Mouse (Mus musculus) retina, adult 2 months (tissue): ENCODE data around the gene Kif5a.

Source experiments
- DNase-seq: peaks from one replicate; pipeline ENCODE4 v3.0.0-alpha.2; 2012; ENCODE audit warnings: low read depth, low spot score

Gene Kif5a

GRCm38 (mm10) chr10:127289573-127290191 is 26.5 kb upstream of the Kif5a start:
- DNase-seq: peak; percentile 46

DNA sequence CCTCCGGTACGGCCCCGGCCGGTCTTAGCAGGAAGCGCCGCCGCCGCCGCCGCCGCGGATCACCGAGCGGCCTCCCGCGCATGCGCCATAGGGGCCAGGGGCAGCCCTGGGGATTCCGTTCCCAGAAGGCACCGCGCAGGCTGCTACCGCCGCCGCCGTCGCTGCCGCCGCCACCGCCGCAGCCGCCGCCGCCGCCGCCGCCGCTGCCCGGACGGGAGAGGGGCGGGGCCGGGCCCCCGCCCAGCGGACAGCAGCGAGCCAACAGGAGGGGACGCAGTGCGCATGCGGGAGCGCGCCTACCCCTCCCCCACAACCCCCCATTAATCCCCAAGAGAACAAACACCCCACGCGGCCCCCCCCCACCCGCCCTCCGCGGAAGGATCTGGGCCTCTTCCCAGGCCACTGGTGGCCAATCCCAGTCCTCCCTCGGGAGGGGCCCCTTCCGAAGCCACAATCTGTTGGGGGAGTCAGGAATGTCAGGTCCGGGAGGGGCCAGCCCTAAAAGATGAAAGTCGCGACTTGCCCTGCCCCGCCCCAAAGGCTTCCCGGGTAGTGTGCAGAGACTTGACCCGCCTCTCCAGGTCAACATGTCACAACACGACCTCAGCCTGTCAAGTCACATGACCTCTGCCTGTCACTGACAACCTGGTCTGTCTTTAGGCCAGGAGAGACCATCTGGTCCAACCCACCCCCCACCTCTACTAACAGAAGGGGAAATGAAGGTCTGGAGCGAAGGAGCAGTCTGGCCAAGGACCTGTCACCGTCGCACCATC is 25.8 kb upstream of the Kif5a start, which contains the start of gene Mbd6:
Mbd6 (minus strand) TSS at position 219 of the 773 bp plus-strand sequence.
- peak; percentile 89 for DNase-seq

DNA sequence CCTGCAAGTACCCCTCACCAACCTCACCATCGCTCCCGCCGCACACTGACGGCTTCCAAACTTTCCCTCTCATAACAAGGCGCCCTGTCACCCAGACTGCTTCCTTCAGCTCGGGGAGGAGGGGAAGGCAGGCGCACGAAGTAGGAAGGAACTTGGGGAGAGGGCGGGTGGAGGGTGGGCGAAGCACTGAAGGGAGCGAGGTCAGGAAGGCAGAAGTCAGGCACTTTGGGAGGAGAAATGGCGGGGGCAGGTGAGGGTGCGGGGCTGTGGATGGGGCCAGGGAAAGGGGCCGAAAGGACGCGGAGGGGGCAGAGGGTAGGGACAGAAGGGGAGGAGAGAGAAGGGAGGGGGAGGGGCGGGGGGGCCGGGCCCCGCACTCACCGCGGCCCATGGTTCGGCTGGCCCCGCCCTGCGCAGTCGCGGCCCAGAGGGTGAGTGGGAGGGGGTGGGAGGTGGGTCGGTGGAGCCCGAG is 25.2 kb upstream of the Kif5a start:
- DNase-seq: no peak

- DNase-seq: no peak
Observed at GRCm38 (mm10) chr10:127287936-127288293, 24.8 kb upstream of the Kif5a start.

- no peak for DNase-seq
Observed at GRCm38 (mm10) chr10:127287271-127287935, 24.3 kb upstream of the Kif5a start.

DNA sequence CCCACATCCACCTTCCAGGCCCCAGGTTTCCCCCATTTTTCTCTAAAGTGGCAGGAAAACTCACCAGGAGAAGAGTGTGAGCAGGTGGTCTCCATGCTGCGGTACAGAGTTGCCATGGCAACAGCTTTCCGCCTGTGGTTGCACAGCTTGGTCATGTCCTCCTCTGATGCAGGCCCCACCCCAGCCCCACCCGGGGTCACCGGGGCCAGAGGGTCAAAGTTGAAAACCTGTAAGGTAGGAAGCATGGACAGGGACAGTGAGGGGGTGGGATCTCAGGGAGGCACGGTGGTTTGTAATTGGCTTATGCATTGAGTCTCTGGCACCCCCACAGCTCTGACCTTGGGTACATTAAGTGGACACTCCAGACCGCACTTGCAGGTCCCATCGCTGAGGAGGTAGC is 23.6 kb upstream of the Kif5a start:
- DNase-seq: no peak

DNA sequence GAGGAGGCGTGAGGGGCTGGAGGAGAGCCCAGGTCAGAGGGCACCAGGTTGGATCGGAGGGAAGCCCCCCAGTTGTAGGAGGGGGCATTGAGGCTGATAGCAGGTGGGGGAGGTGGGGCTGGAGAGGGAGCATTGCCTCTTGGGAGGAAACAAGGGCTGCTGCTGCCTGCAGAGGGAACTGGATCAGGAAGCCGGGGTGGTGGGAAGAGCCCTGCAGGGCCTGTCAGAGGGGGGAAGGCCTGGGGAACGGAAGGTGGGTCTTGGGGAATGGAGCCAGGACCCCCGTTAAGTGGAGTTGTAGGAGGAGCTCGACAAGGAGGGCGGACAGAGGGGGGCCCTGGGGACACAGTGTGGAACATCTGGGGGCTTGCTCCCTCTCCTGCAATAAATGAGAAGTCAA is 23.0 kb upstream of the Kif5a start:
- DNase-seq: no peak

DNA sequence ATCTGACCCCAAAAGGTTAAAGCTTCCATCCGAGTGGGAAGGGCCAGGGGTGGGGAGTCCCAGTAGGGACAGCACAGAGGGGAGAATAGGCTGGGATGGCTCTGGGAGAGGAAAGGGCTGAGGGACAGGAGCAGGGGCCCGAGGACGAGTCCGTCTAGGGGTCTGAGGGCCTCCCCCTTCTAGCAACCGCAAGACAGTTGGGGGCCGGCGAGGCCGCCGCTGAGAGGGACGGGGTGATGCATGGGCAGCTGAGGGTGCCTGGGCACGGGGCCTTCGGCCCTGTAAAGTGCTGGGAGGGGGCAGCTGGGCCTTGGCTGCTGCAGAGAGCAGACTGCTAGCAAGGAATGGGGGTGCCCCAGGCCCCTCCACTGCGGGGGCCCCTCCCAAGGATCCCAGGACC is 22.5 kb upstream of the Kif5a start:
- no peak for DNase-seq

DNA sequence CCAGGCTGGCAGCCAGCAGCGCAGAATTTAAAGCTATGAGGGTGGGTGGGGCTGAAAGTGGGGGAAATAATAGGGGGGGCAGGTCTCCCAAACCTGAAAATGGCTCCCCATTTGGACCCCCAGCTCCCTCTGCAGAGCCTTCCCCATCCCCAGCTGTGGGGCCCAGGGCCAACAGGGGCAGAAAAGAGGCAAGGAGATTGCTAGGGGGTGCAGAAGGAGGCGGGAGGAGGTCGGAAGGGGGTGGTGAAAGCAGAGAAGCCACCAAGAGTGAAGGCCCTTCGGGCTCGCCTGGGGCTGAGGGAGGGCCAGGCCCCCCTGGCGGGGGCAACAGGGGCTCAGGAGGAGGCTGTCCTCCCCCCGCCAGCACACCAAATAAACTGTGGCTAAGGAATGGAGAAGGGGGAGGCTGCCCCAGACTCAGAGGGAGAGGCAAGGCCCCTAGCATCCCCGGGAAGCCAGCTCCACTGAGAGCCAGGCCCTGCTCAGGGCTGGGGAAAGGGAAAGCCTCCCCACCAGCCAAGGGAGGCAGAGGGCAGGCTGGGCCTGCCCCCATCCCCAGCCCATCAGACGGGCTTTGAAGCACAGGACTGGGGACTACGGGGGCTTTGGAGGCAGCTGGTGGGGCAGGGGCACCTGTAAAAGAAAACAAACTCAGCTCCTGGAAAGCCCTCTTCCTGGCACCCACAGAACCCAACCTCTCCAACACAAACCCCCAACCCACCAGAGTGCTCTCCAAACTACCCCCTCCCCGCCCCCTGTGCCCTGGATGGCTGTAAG is 21.8 kb upstream of the Kif5a start:
- no peak for DNase-seq

- no peak for DNase-seq
Observed at GRCm38 (mm10) chr10:127284105-127284622, 21.0 kb upstream of the Kif5a start.

DNA sequence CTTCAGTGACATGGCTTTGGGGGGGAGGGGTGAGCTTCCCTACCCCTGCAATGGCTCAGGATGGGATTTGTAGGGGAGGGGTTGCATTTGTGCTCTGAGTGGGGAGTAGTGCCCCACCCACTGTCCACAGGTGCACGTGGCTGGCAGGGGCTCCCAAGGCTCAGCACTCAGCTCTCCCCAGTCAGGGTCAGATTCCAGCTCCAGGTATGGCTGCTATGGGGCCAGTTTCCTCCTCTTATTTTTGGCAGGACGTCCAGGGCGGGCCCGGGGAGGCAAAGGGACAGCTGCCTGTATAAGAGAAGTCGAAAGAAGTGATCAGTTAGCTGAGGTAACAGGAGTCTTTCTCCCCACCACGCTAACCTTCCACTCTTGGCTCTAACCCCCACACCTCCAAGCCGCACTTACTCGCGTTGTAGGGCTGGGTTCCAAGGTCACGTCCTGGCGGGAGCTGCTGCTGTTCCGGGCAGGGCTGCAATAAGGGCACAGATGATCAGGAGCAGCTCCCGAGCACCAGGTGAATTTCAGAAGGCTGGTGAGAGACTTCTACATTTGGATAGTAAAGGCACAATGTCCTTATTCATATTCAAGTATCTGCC is 19.6 kb upstream of the Kif5a start:
- no peak for DNase-seq

GRCm38 (mm10) chr10:127281316-127281715 is 18.2 kb upstream of the Kif5a start:
- DNase-seq: no peak

DNA sequence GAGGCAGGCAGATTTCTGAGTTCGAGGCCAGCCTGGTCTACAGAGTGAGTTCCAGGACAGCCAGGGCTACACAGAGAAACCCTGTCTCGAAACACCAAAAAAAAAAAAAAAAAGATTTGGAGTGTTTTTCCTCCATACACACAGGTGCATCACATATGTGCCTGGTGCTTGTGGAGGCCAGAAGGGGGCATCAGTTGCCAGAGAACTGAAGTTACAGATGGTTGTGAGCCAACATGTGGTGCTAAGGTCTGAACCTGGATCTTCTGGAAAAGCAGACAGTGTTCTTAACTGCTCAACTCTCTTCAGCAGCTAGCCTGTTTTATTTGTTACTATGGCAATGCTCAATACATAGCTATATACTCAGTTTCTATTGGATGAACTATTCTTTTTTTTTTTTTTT is 16.6 kb upstream of the Kif5a start:
- DNase-seq: no peak

DNA sequence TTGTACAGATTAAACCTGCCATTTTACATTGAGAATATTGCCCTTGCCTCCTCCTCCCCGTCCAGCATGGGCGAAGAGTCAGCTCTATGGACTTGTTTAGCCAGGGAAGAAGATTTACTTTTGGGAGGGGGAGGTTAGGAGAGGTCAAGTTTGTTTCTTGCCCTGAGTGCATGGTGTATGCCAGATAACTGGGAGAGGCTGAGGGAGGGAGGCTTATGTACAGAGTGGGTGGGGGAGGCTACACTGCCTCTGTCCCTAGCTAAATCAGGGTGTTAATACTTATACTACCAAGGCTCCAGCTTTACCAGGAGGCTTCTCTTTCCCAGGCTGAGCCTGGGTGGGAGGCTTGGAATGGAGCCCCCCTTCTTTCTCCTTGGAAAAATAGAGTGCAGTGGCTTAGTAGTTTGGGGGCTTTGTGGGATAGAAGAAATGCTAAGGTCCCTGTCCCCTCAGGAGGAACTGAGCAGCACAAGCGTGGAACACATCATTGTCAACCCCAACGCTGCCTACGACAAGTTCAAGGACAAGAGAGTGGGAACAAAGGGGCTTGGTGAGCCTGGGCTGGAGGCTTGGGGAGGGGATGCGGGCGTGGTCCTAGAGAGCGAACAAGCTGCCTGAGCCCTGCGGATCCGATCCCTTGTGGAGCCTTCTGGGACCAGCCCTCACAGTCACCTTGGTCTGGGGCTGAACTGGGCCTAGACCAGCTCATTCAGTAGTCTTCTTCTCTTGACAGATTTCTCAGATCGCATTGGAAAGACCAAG is 11.3 kb upstream of the Kif5a start:
- DNase-seq: no peak

GRCm38 (mm10) chr10:127272371-127272770 is 9.2 kb upstream of the Kif5a start:
- no peak for DNase-seq

- no peak for DNase-seq
Observed at GRCm38 (mm10) chr10:127269884-127270283, 6.7 kb upstream of the Kif5a start.

DNA sequence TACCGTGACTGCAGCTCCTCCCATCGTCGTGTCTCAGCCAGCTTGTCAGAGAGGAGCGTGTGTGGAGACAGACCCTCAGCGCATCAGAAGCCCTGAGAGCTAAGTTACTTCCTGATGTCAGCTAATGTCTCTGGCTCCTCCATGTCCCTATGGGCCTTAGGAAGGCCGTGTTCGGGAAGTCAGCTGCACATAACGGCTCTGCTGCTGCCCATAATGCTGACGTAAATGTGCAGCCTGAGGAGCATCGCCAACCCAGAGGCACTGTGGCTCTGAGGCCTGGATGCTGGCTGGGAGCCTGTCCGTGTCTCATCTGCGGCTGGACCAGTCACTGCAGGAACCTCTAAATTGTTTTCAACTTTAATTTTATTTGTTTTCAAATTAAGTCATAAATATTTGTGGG is 5.9 kb upstream of the Kif5a start:
- no peak for DNase-seq

DNA sequence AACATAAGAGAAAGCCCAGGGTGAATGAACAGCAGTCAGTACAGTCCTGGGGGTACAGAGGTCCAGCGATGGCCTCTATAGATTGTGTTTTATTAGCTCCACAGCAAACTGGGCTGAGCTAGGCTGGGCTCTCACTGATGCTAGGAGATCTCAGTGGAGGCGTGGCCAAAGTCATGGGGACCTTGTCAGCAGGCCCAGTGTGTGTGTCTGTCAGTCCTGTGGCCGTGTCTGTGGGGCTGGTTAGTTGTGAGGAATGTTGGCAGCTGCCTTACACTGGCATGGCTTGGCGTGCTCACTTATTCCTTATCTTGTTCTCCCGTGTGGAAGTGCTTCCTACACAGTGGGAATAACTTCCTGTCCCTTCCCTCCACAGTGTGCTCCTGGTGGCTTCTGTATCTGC is 5.3 kb upstream of the Kif5a start:
- no peak for DNase-seq

DNA sequence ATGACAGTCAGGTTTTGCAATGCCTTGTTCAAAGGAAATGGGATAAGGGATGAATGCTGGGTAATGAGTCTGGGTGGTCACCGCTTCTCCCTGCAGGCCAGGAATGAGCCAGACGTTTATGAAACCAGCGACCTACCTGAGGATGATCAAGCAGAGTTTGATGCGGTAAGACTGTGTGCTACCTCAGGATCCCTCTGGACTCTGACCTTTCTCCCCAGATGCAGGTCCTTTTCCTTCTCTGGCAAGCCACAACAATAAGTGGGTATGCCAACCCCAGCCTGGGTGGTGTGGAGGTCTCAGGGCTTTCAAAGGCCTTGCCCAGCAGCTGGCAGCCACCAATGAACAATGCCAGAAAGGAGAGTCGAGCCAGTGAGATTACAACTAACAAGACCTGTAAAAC is 4.2 kb upstream of the Kif5a start:
- no peak for DNase-seq
